ENCODE assay signal across 23 mouse cellular contexts in genomic region chr1:58936746-58937605, GRCm38 (mm10). TPM values are rescaled to one million over a fixed set of nuclear protein-coding genes. Genes with fewer than 3 reads are reported as not detected.
A peak's percentile ranks its signal among the peaks of the same experiment; 100 is the strongest.
DNase-seq lines count a peak whose midpoint lies in the region; ATAC-seq and TF ChIP-seq lines count a peak whose summit lies in the region.
"Had no signal": no experiment of that assay in that cellular context is flagged by ENCODE, and none has a peak within 500 bp of the region (broad histone marks: within the 10 kb centered on the region; RNA-seq: fewer than 3 reads in every experiment).

No protein-coding gene starts in this region.

- no peak for TF ChIP-seq POLR2A in spleen, adult 2 months (IDR thresholded peaks at IDR 0.05; ENCODE audit: low read depth, low read length)

- peaks cover 7% of the 10 kb centered on the region; the same call in 1 of the 2 replicates for H3K4me1 ChIP-seq in spleen, adult 2 months (ENCODE audit: control insufficient read depth, insufficient read depth, insufficient read length)
- H3K4me1 ChIP-seq: embryonic facial prominence, embryonic 15.5 days; forebrain, embryonic 10.5 days; neural tube, embryonic 13.5 days had no signal

- peak; percentile 98 for ATAC-seq in frontal cortex, adult (ENCODE audit: low TSS enrichment)
- no peak for ATAC-seq in inflammation-experienced regulatory T-cells, adult 6 months

- peak overlapping the region; percentile 77 for H3K27ac ChIP-seq in spleen, adult 2 months (ENCODE audit: insufficient read depth, low read length)
- H3K27ac ChIP-seq: embryonic facial prominence, embryonic 15.5 days; forebrain, embryonic 10.5 days; heart, embryonic 10.5 days; neural tube, embryonic 13.5 days had no signal

- no peak overlapping the region for H3K4me3 ChIP-seq in spleen, adult 2 months (ENCODE audit: extremely low read depth, insufficient read depth, insufficient read length)
- H3K4me3 ChIP-seq: embryonic facial prominence, embryonic 15.5 days; forebrain, embryonic 10.5 days; heart, embryonic 10.5 days; megakaryocyte, embryonic 14.5 days; neural tube, embryonic 13.5 days had no signal

- 63% methylated on average over 10 of the region's 10 CpGs for WGBS in spleen, adult 2 months

- peaks cover 4% of the 10 kb centered on the region; the same call in 1 of the 2 replicates for H3K36me3 ChIP-seq in spleen, adult 2 months (ENCODE audit: control insufficient read depth, insufficient read depth, low read length)

- no peak for TF ChIP-seq CTCF in spleen, adult 2 months (IDR thresholded peaks at IDR 0.05; ENCODE audit: extremely low read depth, insufficient read depth, insufficient read length, insufficient replicate concordance)

- DNase-seq in frontal cortex, postnatal 36 days (ENCODE audit: low spot score in 2 of 2), result no peak
- DNase-seq in spleen, adult 2 months (ENCODE audit: low read depth in 1 of 2, low spot score in 2 of 2), result no peak
- no peak for DNase-seq in spleen, postnatal 10 days (ENCODE audit: low spot score in 2 of 2)
- DNase-seq in kidney, postnatal 10 days, result peak; percentile 42
- no peak for DNase-seq in right cerebral cortex, postnatal 4 days
- no peak for DNase-seq in heart, adult 9 months (ENCODE audit: low spot score in 2 of 2)
- DNase-seq: adrenal gland, postnatal 14 days; cerebellum, adult 18-20 months; cerebellum, postnatal 25 days; embryo, embryonic 11 days; gastrocnemius, postnatal 10 days; heart, postnatal 10 days; layer of hippocampus, adult 9-11 months; lung, adult 18-20 months; midbrain, embryonic 14.5 days; thymus, postnatal 25 days had no signal

- H3K27me3 ChIP-seq in spleen, adult 2 months (ENCODE audit: control insufficient read depth, insufficient read depth, low read length), result no peaks in the 10 kb centered on the region
- H3K27me3 ChIP-seq: embryonic facial prominence, embryonic 15.5 days; megakaryocyte, embryonic 14.5 days; neural tube, embryonic 13.5 days had no signal

RNA-seq across cellular contexts. Expression of gene Trak2, which starts 36.3 kb away (rescaled TPM):
- polyA plus RNA-seq in spleen, adult 2 months (2012; rRNA removed), result 47.4 and 51.6 TPM in 2 replicates
- polyA plus RNA-seq in inflammation-experienced regulatory T-cells, adult 6 months (2017; shearing (Covaris generic)), result 10 to 100 TPM; 18.2 to 19.0 (median 18.6) TPM

RNA-seq across cellular contexts. Expression of gene Stradb, which starts 36.3 kb away (rescaled TPM):
- 8.9 and 10.5 TPM in 2 replicates for polyA plus RNA-seq in spleen, adult 2 months (2012; rRNA removed)
- polyA plus RNA-seq in inflammation-experienced regulatory T-cells, adult 6 months (2017; shearing (Covaris generic)), result 10 to 100 TPM in 2 of 3 experiments, 1 to 10 TPM in 1; 9.3 to 12.4 (median 12.2) TPM
